Mouse (Mus musculus) cerebellum, adult 2 months (tissue): ENCODE data around the gene Fam83g.

Experiments used
- CTCF ChIP-seq: fragments of 200-500 bp; IDR thresholded peaks from 2 replicates; pipeline ENCODE4 v1.5.1; 2011; ENCODE audit warnings: low read depth, mild to moderate bottlenecking, control low read depth, low read length, moderate library complexity, borderline replicate concordance; ENCODE audit not compliant: insufficient read depth
- POLR2A ChIP-seq: fragments of 200-500 bp; IDR thresholded peaks from 2 replicates; pipeline ENCODE4 v1.6.1; 2011; ENCODE audit warnings: low read length, control low read depth, borderline replicate concordance; ENCODE audit not compliant: insufficient read depth

DNA sequence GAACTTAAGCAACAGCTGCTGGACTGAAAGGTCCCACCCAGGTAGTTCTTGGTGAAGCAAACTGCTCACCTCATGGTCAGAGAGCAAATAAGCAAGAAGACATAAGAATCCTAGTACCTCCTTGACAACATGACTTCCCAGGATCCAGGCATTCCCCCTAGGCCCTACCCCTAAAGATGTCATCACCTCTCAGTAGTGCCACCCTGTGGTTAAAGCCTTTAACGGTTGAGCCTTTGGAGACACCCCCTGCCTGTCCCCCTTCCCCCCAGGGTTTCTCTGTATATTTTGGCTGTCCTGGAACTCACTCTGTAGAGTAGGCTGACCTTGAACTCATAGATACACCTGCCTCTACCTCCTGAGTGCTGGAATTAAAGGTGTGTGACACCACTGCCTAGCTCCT lies 46.5 kb upstream of the Fam83g start:
- no peak for TF ChIP-seq CTCF
- no peak for TF ChIP-seq POLR2A
